Mouse (Mus musculus): ENCODE measurements around the gene Thsd4. TPM values are rescaled to one million over a fixed set of nuclear protein-coding genes. Genes with fewer than 3 reads are reported as not detected.

The Thsd4 gene
- polyA plus RNA-seq, 1 experiment = 4.3 TPM

DNA sequence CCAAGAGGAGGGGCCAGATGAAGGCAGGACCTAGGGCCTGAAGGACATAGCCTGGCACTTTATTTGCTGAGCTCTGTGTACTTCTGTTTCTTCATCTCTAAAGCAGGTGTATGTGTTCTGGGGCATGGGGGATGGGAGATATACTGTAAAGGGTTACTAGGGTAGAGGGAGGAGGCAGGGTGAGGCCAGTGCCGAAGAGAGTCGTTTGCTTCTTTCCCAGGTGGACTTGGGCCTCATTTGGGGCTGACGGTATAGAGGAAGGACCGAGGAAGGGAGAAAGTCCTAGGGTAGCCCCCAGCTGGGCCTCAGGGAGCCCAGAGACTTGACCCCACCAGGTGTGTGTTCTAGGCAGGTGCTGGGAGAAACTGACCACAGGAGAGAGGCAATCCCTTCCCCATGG, 569.9 kb downstream of the Thsd4 start:
- no peak for DNase-seq
- H3K36me3 ChIP-seq (ENCODE audit: control insufficient read depth, insufficient read depth, low read length) = no peaks in the 10 kb centered on the region
- no peak overlapping the region for H3K4me3 ChIP-seq (ENCODE audit: control insufficient read depth, insufficient read depth, low read length)
- 98% methylated on average over 4 of the region's 4 CpGs for WGBS
- no peaks in the 10 kb centered on the region for H3K27me3 ChIP-seq (ENCODE audit: control insufficient read depth, insufficient read depth, low read length)
- TF ChIP-seq CTCF (IDR thresholded peaks at IDR 0.05; ENCODE audit: borderline replicate concordance, control insufficient read depth, extremely low read depth, insufficient read depth, low read length, poor library complexity) = no peak
- TF ChIP-seq POLR2A (IDR thresholded peaks at IDR 0.05; ENCODE audit: control insufficient read depth, extremely low read depth, insufficient read depth, low read length, poor library complexity) = no peak
- no peaks in the 10 kb centered on the region for H3K4me1 ChIP-seq (replicated peaks; ENCODE audit: control insufficient read depth, insufficient read depth, low read length)
- no peak overlapping the region for H3K27ac ChIP-seq (ENCODE audit: control insufficient read depth, insufficient read depth, low read length)

DNA sequence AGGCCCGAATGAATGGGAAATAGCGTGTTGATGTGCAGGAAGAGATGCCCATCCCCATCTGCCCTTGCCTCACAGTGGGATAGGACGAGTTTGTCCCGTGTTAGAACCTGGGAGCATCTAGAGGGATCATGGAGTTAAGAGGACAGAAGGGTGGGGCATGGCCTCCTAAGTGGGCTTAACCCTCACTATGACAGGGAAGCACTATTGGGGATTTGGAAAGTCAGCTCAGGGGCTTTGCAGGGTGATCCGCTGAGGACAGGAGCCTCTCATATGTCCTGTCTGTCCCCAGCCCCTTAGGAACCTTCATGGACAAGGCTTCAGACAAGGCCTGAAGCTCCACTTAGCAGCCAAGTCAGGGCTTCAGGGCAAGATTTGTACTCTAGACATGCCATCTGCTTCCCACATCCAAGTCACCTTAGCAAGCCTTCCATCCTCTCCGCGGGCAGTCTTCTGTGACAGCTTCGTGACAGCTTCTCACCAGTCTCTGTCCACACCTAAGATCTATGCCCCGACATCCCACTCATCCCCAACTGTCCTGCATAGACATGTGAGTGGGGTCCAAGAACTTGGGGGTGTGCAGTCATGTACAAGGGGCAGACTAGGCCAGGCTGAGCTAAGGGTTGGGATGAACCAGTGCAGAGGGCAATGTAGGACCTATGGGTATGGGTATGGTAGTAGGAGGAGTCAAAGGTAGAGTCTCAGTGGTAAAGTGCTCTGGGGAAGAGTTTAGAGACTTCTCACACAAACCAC, 570.7 kb downstream of the Thsd4 start:
- WGBS = 93% methylated on average over 9 of the region's 9 CpGs
- no peak overlapping the region for H3K27ac ChIP-seq (ENCODE audit: control insufficient read depth, insufficient read depth, low read length)
- DNase-seq = no peak
- H3K4me3 ChIP-seq (ENCODE audit: control insufficient read depth, insufficient read depth, low read length) = no peak overlapping the region
- TF ChIP-seq POLR2A (IDR thresholded peaks at IDR 0.05; ENCODE audit: control insufficient read depth, extremely low read depth, insufficient read depth, low read length, poor library complexity) (no peak), CTCF (IDR thresholded peaks at IDR 0.05; ENCODE audit: borderline replicate concordance, control insufficient read depth, extremely low read depth, insufficient read depth, low read length, poor library complexity) (no peak)
- no peaks in the 10 kb centered on the region for H3K36me3 ChIP-seq (ENCODE audit: control insufficient read depth, insufficient read depth, low read length)
- no peaks in the 10 kb centered on the region for H3K27me3 ChIP-seq (ENCODE audit: control insufficient read depth, insufficient read depth, low read length)
- H3K4me1 ChIP-seq (replicated peaks; ENCODE audit: control insufficient read depth, insufficient read depth, low read length) = no peaks in the 10 kb centered on the region

DNA sequence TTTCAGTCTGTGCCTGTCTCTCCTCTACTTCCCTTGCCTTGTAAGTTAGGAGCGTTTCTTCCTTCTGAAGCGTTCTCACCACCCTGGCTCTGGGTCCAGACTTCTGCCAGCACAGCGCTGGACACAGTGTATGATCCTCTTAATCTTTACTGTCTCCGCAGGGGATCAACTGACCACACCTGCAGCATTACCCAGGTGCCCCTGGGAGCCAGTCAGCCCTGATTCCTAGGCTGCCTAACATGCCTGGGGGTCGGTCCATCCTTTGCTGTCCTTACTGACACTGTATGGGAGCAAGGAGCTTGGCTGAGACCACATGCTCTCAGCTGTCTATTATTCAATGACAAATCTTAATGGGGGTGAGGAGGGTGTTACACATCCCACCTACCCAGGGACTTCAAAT, 571.9 kb downstream of the Thsd4 start:
- no peaks in the 10 kb centered on the region for H3K4me1 ChIP-seq (replicated peaks; ENCODE audit: control insufficient read depth, insufficient read depth, low read length)
- no peaks in the 10 kb centered on the region for H3K36me3 ChIP-seq (ENCODE audit: control insufficient read depth, insufficient read depth, low read length)
- no peak for TF ChIP-seq POLR2A (IDR thresholded peaks at IDR 0.05; ENCODE audit: control insufficient read depth, extremely low read depth, insufficient read depth, low read length, poor library complexity)
- TF ChIP-seq CTCF (IDR thresholded peaks at IDR 0.05; ENCODE audit: borderline replicate concordance, control insufficient read depth, extremely low read depth, insufficient read depth, low read length, poor library complexity) = no peak
- H3K27me3 ChIP-seq (ENCODE audit: control insufficient read depth, insufficient read depth, low read length) = no peaks in the 10 kb centered on the region
- WGBS = 96% methylated on average over 5 of the region's 5 CpGs
- no peak for DNase-seq
- no peak overlapping the region for H3K4me3 ChIP-seq (ENCODE audit: control insufficient read depth, insufficient read depth, low read length)
- H3K27ac ChIP-seq (ENCODE audit: control insufficient read depth, insufficient read depth, low read length) = no peak overlapping the region

DNA sequence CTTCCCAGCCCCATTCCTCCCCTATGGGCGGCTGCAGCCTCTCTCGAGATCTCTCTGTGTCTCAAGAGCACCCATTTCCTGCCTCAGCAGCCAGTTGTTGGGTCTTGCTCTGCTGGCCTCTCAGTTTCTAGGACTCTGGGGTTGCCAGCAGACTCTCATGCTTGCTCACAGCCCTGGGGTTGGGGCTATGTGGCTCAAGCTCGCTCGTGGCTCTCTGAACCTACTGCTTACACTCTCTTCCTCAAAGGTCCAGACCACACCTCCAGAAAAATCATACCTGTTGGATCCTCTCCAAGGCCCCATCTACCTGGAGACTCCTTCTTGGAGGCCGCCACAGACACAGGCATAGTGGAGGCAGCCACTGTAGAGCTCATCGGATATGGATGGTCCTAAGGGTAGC, 572.3 kb downstream of the Thsd4 start:
- Histone ChIP-seq H3K36me3 (ENCODE audit: control insufficient read depth, insufficient read depth, low read length) (no peaks in the 10 kb centered on the region), H3K4me1 (replicated peaks; ENCODE audit: control insufficient read depth, insufficient read depth, low read length) (no peaks in the 10 kb centered on the region), H3K27me3 (ENCODE audit: control insufficient read depth, insufficient read depth, low read length) (no peaks in the 10 kb centered on the region), H3K4me3 (ENCODE audit: control insufficient read depth, insufficient read depth, low read length) (no peak overlapping the region), H3K27ac (ENCODE audit: control insufficient read depth, insufficient read depth, low read length) (no peak overlapping the region)
- TF ChIP-seq POLR2A (IDR thresholded peaks at IDR 0.05; ENCODE audit: control insufficient read depth, extremely low read depth, insufficient read depth, low read length, poor library complexity) (no peak), CTCF (IDR thresholded peaks at IDR 0.05; ENCODE audit: borderline replicate concordance, control insufficient read depth, extremely low read depth, insufficient read depth, low read length, poor library complexity) (no peak)
- 83% methylated on average over 6 of the region's 6 CpGs for WGBS
- no peak for DNase-seq

DNA sequence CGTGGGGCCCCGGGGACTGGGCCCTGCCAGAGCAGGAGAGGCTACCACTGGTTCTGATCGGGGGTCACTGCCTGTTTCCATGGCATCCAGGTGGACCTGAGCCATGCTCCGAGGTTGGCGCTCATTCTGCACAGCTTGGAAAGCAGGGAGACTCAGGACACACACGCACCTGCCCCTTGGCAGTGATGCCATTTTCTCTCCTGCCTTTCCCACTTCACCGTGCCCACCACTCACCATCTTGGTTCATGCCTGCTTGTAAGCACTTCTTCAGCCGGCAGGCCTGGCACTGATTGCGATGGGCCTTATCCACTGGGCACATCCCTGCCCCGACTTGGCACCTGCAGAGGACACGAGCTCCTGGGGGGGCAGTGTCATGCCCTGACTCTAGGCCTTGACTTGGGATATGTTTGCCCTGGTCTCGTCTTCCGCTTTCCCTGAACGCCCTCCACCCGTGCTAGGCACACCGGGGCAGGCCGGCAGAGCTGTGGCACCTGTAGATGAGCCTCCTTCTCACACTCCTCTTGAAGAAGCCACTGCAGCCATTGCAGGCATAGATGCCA, 573.1 kb downstream of the Thsd4 start:
- H3K27me3 ChIP-seq (ENCODE audit: control insufficient read depth, insufficient read depth, low read length) = no peaks in the 10 kb centered on the region
- H3K36me3 ChIP-seq (ENCODE audit: control insufficient read depth, insufficient read depth, low read length) = no peaks in the 10 kb centered on the region
- H3K4me1 ChIP-seq (replicated peaks; ENCODE audit: control insufficient read depth, insufficient read depth, low read length) = no peaks in the 10 kb centered on the region
- DNase-seq = no peak
- WGBS = 95% methylated on average over 17 of the region's 17 CpGs
- H3K4me3 ChIP-seq (ENCODE audit: control insufficient read depth, insufficient read depth, low read length) = no peak overlapping the region
- TF ChIP-seq CTCF (IDR thresholded peaks at IDR 0.05; ENCODE audit: borderline replicate concordance, control insufficient read depth, extremely low read depth, insufficient read depth, low read length, poor library complexity) = no peak
- TF ChIP-seq POLR2A (IDR thresholded peaks at IDR 0.05; ENCODE audit: control insufficient read depth, extremely low read depth, insufficient read depth, low read length, poor library complexity) = no peak
- H3K27ac ChIP-seq (ENCODE audit: control insufficient read depth, insufficient read depth, low read length) = no peak overlapping the region

DNA sequence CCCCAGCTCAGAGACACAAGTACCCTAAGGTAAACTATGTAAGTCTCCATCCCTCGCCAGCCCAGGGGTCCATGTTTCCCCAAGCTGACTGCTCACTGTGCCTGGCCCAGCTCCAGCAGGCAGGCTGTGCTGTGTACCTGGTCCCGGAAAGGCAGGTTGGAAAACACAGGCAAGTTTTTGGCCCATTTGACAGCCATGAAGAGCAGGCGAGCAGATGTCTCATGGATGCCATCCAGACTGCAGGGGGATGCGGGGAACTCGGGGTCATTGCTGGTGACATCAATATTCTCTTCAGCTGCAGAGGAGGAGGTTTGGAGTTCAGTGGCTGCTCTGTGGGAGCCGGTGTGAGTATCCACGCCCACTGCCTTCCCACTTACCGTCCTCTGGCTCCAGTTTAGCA, 573.6 kb downstream of the Thsd4 start:
- no peak for DNase-seq
- H3K4me1 ChIP-seq (replicated peaks; ENCODE audit: control insufficient read depth, insufficient read depth, low read length) = no peaks in the 10 kb centered on the region
- H3K4me3 ChIP-seq (ENCODE audit: control insufficient read depth, insufficient read depth, low read length) = no peak overlapping the region
- 90% methylated on average over 8 of the region's 8 CpGs for WGBS
- no peaks in the 10 kb centered on the region for H3K36me3 ChIP-seq (ENCODE audit: control insufficient read depth, insufficient read depth, low read length)
- H3K27me3 ChIP-seq (ENCODE audit: control insufficient read depth, insufficient read depth, low read length) = no peaks in the 10 kb centered on the region
- H3K27ac ChIP-seq (ENCODE audit: control insufficient read depth, insufficient read depth, low read length) = no peak overlapping the region
- TF ChIP-seq CTCF (IDR thresholded peaks at IDR 0.05; ENCODE audit: borderline replicate concordance, control insufficient read depth, extremely low read depth, insufficient read depth, low read length, poor library complexity) (no peak), POLR2A (IDR thresholded peaks at IDR 0.05; ENCODE audit: control insufficient read depth, extremely low read depth, insufficient read depth, low read length, poor library complexity) (no peak)
